Comparison of ENCODE assay signal across 23 mouse cellular contexts in genomic region chr9:29779739-29780138, GRCm38 (mm10).
"Had no signal": no experiment of that assay in that cellular context is flagged by ENCODE, and none has a peak within 500 bp of the region (broad histone marks: within the 10 kb centered on the region; RNA-seq: fewer than 3 reads in every experiment).

No protein-coding gene starts in this region.

- H3K27ac ChIP-seq: heart, adult 2 months; heart, embryonic 13.5 days; heart, embryonic 15.5 days; hindbrain, embryonic 13.5 days; hindbrain, postnatal 0 days; kidney, embryonic 15.5 days; kidney, postnatal 0 days; limb, embryonic 13.5 days; limb, embryonic 15.5 days; liver, embryonic 12.5 days; liver, embryonic 14.5 days had no signal

- DNase-seq: forebrain, postnatal 0 days; gastrocnemius, postnatal 14 days; gastrocnemius, postnatal 36 days; heart, adult 2 months; heart, postnatal 14 days; heart, postnatal 36 days; kidney, adult 11 months; kidney, adult 2 months; kidney, adult 9 months; kidney, postnatal 14 days; kidney, postnatal 36 days; layer of hippocampus, postnatal 36 days; left cerebral cortex, postnatal 4 days had no signal

- H3K4me3 ChIP-seq: heart, adult 2 months; heart, embryonic 13.5 days; heart, embryonic 15.5 days; hindbrain, embryonic 13.5 days; kidney, embryonic 15.5 days; limb, embryonic 13.5 days; limb, embryonic 15.5 days; liver, embryonic 12.5 days had no signal
